Mouse (Mus musculus): ENCODE results near the gene Fam114a2. TPM values are rescaled to one million over a fixed set of nuclear protein-coding genes. Genes with fewer than 3 reads are reported as not detected.

Fam114a2 gene
- polyA plus RNA-seq, 1 experiment = 3.1 TPM

DNA sequence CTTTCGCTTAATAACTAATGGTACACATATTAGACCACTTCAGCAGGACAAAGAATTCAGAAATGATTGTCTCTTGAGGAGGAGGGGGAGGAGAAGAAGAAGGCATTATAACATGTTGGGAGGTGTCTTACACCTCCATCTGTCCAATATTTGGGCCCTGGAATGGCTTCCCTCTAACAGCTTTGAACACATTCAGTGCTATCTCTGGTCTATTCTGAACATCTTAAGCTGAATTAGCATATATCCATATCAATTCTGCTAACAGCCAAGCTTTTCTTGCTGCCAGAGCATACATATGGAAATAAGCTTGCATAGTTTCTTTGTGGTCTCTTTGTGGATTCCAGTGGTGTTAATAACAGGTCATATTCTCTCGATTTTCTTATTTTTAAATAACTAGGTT lies 22.3 kb upstream of the Fam114a2 start:
- TF ChIP-seq GATA1 (IDR thresholded peaks at IDR 0.05; ENCODE audit: borderline replicate concordance, low read length) = no peak
- TF ChIP-seq FLI1 (IDR thresholded peaks at IDR 0.05; ENCODE audit: low read length) = no peak
- Histone ChIP-seq H3K9me3 (peaks cover 7% of the 10 kb centered on the region; the same call in 1 of the 2 replicates), H3K27me3 (replicated peaks) (peaks cover 3% of the 10 kb centered on the region), H3K4me3 (replicated peaks) (no peak overlapping the region), H3K36me3 (replicated peaks; ENCODE audit: low read length) (peaks cover 2% of the 10 kb centered on the region), H3K4me1 (no peaks in the 10 kb centered on the region)

DNA sequence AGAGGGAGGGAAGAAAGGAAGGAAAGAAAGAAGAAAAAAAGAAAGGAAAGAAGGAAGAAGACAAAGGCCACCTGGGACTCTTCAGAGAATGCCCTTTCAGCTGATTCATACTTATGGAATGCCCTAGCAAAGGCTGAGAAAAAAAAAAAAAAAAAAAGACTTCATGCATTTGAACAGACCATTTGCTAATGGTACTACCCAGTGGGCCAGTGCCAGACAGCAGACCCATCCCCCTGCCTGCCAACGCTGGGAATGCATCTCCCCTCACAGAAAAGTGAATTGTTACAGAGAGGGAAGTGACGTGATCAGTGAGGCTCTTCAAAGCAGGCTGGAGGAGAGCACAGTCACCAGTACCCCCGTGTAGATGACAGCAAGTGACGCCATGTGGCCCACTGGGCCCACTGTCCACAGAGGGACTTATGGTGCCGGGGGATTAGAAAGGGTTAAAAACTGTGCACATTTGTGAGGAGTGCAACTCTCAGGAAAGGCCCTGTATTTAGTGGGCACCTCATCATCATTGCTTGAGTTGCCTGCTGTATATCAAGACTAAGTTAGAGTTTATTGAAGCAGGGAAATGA lies 21.5 kb upstream of the Fam114a2 start:
- Histone ChIP-seq H3K27me3 (replicated peaks) (peaks cover 3% of the 10 kb centered on the region), H3K4me3 (replicated peaks) (peak overlapping the region; percentile 1), H3K36me3 (replicated peaks; ENCODE audit: low read length) (peaks cover 2% of the 10 kb centered on the region), H3K4me1 (no peaks in the 10 kb centered on the region), H3K9me3 (peaks cover 7% of the 10 kb centered on the region; the same call in 1 of the 2 replicates)
- TF ChIP-seq GATA1 (IDR thresholded peaks at IDR 0.05; ENCODE audit: borderline replicate concordance, low read length) = no peak

DNA sequence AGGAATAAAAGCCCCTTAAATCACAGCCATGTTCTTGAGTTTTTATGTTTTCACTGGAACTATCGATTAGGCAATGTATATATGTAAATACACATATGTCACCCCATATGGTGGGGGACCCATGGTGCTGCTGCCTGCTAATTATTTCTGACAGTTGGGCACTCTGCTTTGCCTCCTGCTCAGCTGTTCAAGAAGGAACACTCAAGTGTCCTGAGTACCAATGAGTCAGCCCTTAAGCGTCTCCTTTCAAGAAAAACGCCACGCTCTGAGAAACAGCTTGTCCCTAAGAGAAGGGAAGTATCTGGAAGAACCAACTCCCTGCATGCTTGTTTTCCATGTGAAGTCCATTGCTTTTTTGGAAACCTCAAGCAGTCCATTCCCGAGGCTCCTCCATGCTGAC lies 17.5 kb upstream of the Fam114a2 start:
- Histone ChIP-seq H3K9me3 (peaks cover 7% of the 10 kb centered on the region; the same call in 1 of the 2 replicates), H3K4me1 (peaks cover 20% of the 10 kb centered on the region), H3K4me3 (replicated peaks) (no peak overlapping the region), H3K27me3 (replicated peaks) (no peaks in the 10 kb centered on the region), H3K36me3 (replicated peaks; ENCODE audit: low read length) (peaks cover 35% of the 10 kb centered on the region)
- no peak for TF ChIP-seq FLI1 (IDR thresholded peaks at IDR 0.05; ENCODE audit: low read length)
- TF ChIP-seq GATA1 (IDR thresholded peaks at IDR 0.05; ENCODE audit: borderline replicate concordance, low read length) = no peak

DNA sequence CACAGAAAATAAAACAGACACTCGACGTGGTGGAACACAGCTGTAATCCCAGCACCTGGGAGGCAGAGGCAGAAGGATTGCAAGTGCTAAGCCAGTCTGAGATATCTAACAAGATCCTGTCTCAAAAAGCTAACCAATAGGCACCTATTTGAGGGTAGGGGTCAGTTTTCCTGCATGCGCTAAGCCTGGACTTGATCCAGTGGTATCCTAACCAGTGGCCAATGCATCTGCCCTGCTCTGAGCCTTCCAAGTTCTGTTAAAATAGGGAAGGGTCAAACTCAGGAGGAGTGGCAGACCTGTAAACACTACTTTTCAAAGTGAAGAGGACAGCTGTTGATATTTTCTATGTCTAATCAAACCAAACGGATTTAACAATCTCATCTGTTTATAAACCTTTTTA lies 13.9 kb upstream of the Fam114a2 start:
- H3K4me3 ChIP-seq (replicated peaks) = no peak overlapping the region
- H3K36me3 ChIP-seq (replicated peaks; ENCODE audit: low read length) = peaks cover 71% of the 10 kb centered on the region
- no peak for TF ChIP-seq FLI1 (IDR thresholded peaks at IDR 0.05; ENCODE audit: low read length)
- no peak for TF ChIP-seq GATA1 (IDR thresholded peaks at IDR 0.05; ENCODE audit: borderline replicate concordance, low read length)
- H3K9me3 ChIP-seq = 0 out of 2 replicates have a peak, but pooled peaks cover under 1% of the 10 kb centered on the region
- peaks cover 20% of the 10 kb centered on the region for H3K4me1 ChIP-seq
- H3K27me3 ChIP-seq (replicated peaks) = no peaks in the 10 kb centered on the region

DNA sequence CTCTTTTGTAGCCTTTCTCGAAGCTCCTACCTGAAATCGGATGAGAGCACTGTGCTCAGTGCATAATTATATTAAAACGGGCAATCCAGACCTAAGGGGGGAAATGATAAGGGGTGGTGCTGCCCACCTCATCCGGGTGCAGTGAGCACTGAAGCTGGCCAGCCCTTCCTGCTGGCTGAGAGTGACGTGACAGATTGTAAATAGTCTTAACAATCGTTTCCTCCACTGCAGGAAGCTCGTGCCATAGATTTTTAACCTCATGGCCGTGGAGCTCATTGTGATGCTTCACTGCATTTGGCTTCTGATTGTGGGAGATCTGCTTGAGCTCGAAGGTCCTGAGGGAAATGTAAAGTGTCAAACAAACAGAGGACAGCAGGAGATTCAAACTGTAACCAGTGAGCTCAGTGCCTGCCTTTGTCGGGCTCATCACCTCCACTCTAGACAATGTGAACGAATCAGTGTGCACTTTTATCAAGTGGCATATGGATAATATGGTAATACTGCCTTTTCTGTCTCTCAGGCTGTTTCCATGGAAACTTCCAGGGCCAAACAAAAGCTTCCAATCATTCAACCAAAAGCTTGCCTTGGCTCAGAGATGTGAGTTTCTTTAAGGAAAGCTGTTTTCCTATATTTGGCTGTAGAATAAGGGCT lies 13.0 kb upstream of the Fam114a2 start:
- H3K4me3 ChIP-seq (replicated peaks) = no peak overlapping the region

DNA sequence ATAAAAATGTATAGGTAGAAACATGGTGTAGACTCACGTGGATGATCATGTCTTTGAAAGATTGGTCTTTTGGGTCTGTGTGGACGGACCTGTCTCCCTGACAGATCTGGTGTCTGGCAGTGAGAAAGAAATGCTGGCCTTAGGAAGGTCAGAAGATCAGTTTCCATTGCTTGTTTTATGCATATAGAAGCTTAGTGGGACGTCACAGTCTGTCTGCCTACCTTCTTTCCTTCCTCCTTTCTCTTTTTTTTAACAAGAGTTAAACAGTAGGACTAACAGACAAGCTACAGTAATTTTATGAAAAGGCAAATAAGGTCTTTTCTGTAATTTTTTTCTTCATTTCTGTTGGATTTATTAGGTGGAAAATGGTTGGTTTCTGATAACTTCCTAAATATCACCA lies 10.7 kb upstream of the Fam114a2 start:
- no peaks in the 10 kb centered on the region for H3K27me3 ChIP-seq (replicated peaks)
- H3K4me1 ChIP-seq = peaks cover 39% of the 10 kb centered on the region
- H3K36me3 ChIP-seq (replicated peaks; ENCODE audit: low read length) = peaks cover 65% of the 10 kb centered on the region
- no peaks in the 10 kb centered on the region for H3K9me3 ChIP-seq
- TF ChIP-seq FLI1 (IDR thresholded peaks at IDR 0.05; ENCODE audit: low read length) (no peak), GATA1 (IDR thresholded peaks at IDR 0.05; ENCODE audit: borderline replicate concordance, low read length) (no peak)
- H3K4me3 ChIP-seq (replicated peaks) = no peak overlapping the region

More for the DNA sequence above, 13.0 kb upstream of the Fam114a2 start:
- TF ChIP-seq FLI1 (IDR thresholded peaks at IDR 0.05; ENCODE audit: low read length) (no peak), GATA1 (IDR thresholded peaks at IDR 0.05; ENCODE audit: borderline replicate concordance, low read length) (no peak)
- Histone ChIP-seq H3K9me3 (no peaks in the 10 kb centered on the region), H3K4me1 (peaks cover 20% of the 10 kb centered on the region), H3K27me3 (replicated peaks) (no peaks in the 10 kb centered on the region), H3K36me3 (replicated peaks; ENCODE audit: low read length) (peaks cover 70% of the 10 kb centered on the region)

DNA sequence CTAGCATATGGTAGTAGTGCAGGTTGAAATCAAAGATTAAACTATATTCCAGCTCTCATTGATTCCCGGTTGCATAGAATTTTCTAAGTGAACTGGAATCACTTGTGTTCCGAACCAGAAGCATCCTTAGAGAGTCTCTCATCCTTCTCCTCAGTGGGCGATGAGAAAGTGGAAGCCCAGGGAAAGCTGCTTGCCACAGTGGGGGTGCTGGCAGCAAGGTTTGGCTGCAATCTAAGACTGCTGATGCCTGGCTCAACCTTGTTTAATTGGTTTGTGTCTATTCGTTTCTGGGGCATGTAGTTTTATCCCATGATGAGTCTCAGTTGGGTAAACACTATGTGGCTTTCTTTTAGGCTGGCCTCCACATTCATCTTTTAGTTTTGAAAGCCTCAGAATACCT lies 9.1 kb upstream of the Fam114a2 start:
- Histone ChIP-seq H3K27me3 (replicated peaks) (no peaks in the 10 kb centered on the region), H3K4me1 (peaks cover 42% of the 10 kb centered on the region), H3K9me3 (no peaks in the 10 kb centered on the region), H3K4me3 (replicated peaks) (no peak overlapping the region), H3K36me3 (replicated peaks; ENCODE audit: low read length) (peaks cover 61% of the 10 kb centered on the region)
- TF ChIP-seq GATA1 (IDR thresholded peaks at IDR 0.05; ENCODE audit: borderline replicate concordance, low read length) = no peak
- TF ChIP-seq FLI1 (IDR thresholded peaks at IDR 0.05; ENCODE audit: low read length) = no peak

DNA sequence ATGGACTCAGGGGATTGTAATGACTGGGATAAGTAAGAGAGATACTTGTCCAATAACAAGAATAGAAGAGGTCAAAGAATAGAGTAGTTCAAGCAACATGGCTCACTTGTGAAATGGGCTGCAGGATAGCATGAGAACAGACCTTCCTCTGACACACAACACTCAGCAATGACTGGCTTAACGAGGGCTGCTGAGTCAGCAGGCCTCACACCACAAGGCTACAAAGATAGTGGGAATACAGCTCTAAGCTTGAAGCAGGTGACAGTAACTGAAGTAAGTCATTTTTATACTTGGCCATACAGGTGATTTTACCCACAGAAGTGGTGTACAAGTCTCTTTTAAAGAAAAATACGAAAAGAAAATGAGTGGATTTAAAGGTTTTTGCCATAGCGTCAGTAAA lies 7.5 kb upstream of the Fam114a2 start:
- TF ChIP-seq FLI1 (IDR thresholded peaks at IDR 0.05; ENCODE audit: low read length) (no peak), GATA1 (IDR thresholded peaks at IDR 0.05; ENCODE audit: borderline replicate concordance, low read length) (no peak)
- H3K9me3 ChIP-seq = no peaks in the 10 kb centered on the region
- peak overlapping the region; percentile 12 for H3K4me3 ChIP-seq (replicated peaks)
- H3K36me3 ChIP-seq (replicated peaks; ENCODE audit: low read length) = peaks cover 60% of the 10 kb centered on the region
- peaks cover 45% of the 10 kb centered on the region for H3K4me1 ChIP-seq
- no peaks in the 10 kb centered on the region for H3K27me3 ChIP-seq (replicated peaks)

DNA sequence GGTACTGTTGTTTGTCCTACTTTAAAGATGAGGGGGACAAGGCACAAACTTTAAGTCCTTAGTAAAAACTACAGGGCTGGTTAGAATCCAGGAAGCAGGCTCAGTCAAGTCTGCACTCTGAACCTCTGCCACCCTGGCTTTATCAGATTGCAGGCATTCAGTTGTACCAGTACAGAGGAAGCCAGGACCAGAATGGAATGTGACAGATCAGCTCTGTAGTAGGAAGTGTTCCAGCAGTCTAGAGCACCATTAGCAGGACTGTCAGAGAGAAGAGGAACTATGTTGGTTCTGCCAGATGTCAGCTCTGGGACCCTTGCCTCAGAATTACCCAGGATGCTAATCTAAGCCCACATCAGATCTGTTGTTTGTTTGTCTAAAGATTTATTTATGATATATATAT lies 6.2 kb upstream of the Fam114a2 start:
- Histone ChIP-seq H3K4me1 (peaks cover 59% of the 10 kb centered on the region), H3K36me3 (replicated peaks; ENCODE audit: low read length) (peaks cover 57% of the 10 kb centered on the region)

DNA sequence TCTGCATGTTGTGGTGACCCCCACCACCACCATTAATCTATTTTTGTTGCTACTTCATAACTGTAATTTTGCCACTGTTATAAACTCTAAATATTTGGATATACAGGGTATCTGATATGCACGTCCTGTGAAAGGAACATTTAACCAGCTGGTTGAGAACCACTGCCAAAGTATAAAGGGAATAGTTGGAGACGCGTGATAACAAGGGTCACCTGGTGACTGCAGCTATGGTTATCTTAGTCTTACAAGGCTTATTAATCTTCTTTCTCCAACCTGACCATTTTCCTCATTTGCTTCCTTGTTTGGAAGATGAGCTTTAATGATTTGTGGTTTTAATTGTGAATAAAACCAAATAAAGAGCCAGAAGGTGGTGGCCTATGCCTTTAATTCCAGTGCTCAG lies 5.0 kb upstream of the Fam114a2 start:
- H3K4me1 ChIP-seq = peaks cover 65% of the 10 kb centered on the region
- no peak overlapping the region for H3K4me3 ChIP-seq (replicated peaks)
- no peaks in the 10 kb centered on the region for H3K9me3 ChIP-seq
- H3K27me3 ChIP-seq (replicated peaks) = no peaks in the 10 kb centered on the region
- no peak for TF ChIP-seq GATA1 (IDR thresholded peaks at IDR 0.05; ENCODE audit: borderline replicate concordance, low read length)
- TF ChIP-seq FLI1 (IDR thresholded peaks at IDR 0.05; ENCODE audit: low read length) = no peak
- H3K36me3 ChIP-seq (replicated peaks; ENCODE audit: low read length) = peaks cover 46% of the 10 kb centered on the region

More for the DNA sequence above, 6.2 kb upstream of the Fam114a2 start:
- H3K27me3 ChIP-seq (replicated peaks) = no peaks in the 10 kb centered on the region
- H3K4me3 ChIP-seq (replicated peaks) = no peak overlapping the region
- no peaks in the 10 kb centered on the region for H3K9me3 ChIP-seq
- TF ChIP-seq FLI1 (IDR thresholded peaks at IDR 0.05; ENCODE audit: low read length) = no peak
- TF ChIP-seq GATA1 (IDR thresholded peaks at IDR 0.05; ENCODE audit: borderline replicate concordance, low read length) = no peak

Measured in megakaryocyte, embryonic 14.5 days (primary cell).